Mouse (Mus musculus): Measurements from ENCODE around the gene Fxr1. TPM values are rescaled to one million over a fixed set of nuclear protein-coding genes. Genes with fewer than 3 reads are reported as not detected.
A peak's percentile ranks its signal among the peaks of the same experiment; 100 is the strongest.
"Not testable (repeated sequence)": the region's sequence is repeated elsewhere in the genome, so short reads cannot be mapped to it uniquely, and the experiment has no call there.

Fxr1 gene
- 100 to 1,000 TPM; 113 to 139 TPM for total RNA-seq (2021)
- long read RNA-seq, experiment 1, transcript Fxr1-208 (16 exons, 3,014 nt), result major isoform, 11 of 30 reads
- long read RNA-seq, experiment 1, partial matches to known transcripts, result 9 of 30 reads
- long read RNA-seq, experiment 1, other reads (novel, unspliced or antisense), result 7 of 30 reads
- long read RNA-seq, experiment 2, partial matches to known transcripts, result 0 of 8 reads
- long read RNA-seq, experiment 2, other reads (novel, unspliced or antisense), result 5 of 8 reads

DNA sequence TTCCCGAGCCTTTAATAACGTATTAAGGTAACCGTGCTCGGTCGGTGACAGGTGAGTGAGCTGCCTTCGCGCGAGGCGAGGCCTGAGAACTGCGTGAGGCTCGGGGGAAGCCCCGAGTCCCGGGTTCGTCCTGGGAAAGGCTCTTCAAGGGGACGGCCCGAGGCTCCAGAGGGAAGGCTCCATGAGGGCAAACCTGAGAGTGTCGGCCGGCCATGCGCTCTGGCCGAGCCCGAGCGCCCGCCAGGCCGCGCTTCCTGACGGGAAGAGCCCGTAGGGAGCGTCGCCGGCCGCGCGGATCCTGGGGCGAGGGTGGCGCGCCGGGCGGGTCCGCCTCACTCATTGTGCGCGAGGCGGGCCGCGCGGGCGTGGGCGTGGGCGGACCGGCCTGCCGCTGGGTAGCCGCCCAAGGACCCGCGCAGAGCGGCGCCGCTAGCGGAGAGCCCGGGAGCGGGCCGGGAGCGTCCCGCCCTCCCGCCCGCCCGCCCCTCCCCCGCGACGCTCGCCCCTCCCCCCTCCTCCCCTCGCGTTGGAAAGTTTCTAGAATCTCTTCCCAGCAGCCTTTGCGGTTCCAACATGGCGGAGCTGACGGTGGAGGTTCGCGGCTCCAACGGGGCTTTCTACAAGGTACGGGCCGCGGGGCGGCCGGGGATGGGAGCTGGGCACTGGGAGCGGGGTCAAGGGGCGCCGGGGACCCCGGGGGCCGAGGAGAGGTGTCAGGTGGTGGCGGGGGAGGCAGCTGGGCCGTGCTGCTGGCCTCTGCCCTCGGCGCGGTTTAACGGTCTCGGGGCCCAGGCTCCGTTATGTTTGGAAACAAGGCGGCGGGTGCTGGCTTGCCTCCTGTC lies at the start of gene Fxr1:
Gene Fxr1, plus strand, starts transcription at position 404 of the 842 bp plus-strand sequence.
- DNase-seq, result peak; percentile 93 to 96

DNA sequence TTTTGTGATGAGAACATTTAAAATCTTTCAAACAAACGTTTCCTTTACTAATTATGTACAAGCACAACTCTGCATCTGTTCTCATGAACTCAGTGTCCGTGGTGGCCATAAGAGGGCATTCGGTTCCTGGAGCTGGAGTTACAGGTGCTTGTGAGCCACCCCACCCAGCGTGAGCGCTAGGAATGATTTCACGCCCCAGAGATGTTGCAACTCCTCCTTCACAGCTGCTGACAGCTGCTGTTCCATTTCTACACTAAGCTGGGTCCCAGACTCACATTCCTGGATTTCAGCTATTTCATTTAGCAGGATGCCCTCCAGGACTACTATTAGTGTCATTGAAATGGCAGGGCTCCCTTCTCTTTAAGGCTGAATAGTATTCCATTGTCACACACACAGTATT lies 40.3 kb upstream of the Fxr1 start:
- DNase-seq, result no peak

DNA sequence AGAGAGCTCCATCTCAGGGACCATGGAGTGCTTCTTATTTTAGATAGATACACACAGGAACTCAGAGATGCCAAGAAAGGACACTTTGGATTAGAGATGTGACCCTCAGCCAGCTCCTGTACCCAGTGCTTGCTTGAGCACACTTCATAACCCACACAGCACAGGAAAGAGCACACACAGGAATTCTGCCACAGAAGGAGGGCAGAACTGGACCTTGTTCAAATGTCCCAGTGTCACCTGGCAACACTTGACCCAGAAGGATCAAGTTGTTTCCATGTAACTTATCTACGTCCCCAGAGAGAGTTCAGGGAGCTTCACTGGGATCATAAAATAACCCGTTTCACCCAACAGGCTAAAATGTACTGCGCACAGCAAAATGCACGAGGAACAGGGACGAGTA lies 37.0 kb upstream of the Fxr1 start:
- no peak for DNase-seq

DNA sequence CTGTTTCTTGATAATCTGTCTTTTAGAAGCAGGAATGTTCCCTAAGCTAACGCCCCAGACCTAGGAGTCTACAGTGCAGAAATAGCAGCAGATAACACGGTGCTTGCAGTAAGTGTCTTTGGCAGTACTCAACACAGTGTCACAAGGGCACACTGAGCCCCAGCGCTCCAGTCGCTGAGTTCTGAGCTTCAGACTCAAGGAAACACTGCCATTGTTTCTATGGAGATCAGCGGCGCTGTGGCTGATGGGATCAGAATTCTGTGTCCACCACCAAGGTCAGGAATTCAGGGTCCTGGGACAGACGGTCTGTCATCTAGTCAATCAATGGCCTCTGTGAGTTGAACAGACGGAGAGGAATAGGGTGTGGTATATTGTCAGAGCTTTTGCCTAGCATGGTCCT lies 30.4 kb upstream of the Fxr1 start:
- peak; percentile 12 to 14 for DNase-seq

DNA sequence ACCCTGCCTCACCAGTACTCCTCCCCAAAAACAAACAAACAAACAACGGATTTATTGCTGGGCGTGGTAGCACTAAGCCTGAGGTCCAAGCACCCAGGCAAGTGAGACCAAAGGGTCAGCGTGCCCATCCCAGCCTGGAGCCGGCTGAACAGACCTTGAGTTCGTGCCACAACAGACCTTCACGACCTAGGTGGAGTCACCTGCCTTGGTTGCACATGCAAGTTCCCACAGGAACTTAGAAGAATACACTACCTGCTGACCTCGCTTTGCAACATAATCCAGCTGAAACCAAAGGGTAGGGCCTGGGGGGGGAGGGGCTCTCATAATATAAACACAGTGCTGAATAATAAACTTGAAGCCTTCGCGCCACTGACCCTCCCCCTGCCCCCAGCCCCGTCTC lies 29.3 kb upstream of the Fxr1 start:
- no peak for DNase-seq

DNA sequence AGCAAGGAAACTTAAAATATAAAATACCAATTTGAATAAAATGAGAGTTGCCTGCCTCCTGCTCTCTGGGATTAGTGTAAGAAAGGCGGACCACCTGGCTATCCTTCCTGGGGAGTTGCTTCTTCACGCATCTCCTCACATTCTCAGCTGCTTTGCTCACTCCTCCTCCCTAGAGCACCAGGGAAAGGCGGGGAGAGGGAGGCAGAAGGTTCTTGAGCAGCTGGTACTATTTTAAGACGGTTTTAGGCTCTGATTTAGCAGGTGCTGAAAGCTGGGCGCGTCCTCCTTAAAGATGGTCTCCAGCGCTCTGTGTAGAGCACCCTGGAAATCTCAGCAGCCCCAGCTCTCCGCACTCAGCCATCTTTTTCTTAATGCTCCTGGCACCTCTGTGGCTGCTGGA lies 28.8 kb upstream of the Fxr1 start:
- DNase-seq, result no peak

DNA sequence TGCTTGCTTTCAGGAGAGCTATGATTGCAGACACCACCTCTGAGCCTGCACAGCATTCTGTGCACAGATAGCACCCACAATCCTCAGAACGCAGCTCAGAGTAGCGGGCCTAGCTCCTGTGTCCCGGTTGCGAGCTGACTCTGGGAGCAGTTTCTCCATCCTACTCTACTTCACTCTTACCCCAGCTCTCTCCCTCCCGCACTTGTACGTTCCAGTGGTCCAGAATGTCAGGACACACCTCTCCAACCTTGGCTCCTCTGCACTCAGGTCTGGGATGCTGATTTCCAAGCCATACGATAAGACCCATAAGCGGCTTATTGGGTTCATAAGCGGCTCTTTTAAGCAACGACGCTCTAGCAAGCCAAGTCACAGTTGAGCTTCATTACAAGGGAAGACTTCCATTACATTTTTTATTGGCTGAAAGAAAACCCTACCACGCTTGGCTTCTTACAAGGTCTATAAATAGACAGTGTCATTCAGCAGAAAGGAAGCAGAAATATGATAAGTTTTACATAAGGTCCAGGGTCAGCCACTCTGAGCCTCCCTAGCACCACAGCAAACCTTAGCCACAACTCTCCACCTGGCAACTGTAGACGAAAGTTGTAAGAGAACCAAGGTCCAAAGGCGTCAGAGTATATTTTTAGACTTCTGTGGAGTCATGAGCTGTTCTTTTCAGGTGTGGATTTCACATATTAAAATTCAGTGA lies 26.2 kb upstream of the Fxr1 start:
- no peak for DNase-seq

DNA sequence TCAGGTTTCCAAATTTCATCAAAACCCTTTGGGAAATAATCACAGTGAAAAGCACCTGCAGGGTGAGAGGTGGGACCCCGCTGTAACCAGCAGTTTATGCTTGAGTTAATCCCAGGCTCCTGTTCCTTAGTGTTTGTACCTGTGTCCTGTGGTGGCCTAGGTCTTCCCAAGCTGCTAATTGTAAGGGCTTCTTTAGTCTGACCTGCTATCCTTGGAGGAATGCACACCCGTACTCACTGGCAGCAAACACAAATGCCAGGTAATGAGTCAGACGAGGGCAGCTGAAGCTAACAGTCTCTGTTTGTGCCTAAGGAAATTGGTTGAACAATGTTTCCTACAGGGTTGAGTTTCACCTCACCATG lies 25.6 kb upstream of the Fxr1 start:
- DNase-seq, result no peak

DNA sequence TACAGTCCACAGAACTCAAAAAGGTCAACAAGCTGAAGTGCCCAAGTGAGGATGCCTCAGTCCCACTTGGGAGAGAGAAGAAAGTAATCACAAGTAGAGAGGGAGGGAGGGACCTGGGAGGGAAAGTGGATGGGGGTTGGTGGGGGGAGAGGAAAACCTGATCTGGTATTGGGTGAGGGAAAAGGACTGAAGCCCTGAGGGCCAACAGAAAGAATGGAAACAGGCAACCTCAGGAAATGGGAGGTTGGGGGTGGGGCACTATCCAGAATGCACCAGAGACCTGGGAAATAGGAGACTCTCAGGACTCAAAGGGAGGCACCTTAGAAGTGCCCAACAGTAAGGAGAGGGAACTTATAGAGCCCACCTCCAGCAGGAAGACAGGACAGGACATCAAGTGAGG lies 18.1 kb upstream of the Fxr1 start:
- not testable (repeated sequence) for DNase-seq

DNA sequence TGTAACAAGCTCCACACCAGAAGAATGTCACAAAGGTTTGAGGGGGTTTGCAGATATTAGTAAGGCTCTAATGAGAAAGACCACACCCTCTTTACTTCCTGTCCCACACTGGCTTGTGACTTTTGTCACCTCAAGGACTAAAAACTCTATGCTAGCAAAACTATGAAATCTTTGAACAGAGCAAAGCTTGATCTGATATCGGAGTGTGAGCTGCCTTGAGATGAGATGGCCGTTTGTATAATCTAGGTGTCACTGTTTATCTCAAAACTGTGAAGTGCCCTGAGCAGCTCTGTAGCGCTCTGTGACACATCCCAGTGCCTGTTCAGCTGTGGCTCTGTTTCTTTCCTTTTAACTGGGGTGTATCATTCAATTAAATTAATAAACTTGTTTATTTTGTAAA lies 15.9 kb upstream of the Fxr1 start:
- DNase-seq, result no peak

DNA sequence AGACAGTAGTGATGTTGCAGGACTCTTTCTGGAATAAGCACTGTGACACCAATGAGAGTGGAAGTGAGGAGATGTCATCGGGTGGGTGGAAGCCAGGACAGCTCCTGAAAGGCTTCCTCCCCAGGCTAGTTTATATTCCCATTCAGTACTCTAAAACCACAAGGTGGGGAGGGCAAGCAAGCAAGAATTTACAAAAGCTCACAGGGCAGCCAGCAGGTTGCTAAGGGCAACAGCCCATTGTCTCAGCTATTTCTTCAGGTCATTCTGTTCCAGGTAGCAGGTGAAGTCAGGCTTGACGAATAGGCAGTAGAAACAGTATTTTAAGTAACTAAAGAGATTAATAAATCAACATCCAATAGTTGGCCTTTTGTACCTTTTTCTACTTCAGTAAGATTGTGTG lies 13.4 kb upstream of the Fxr1 start:
- no peak for DNase-seq

DNA sequence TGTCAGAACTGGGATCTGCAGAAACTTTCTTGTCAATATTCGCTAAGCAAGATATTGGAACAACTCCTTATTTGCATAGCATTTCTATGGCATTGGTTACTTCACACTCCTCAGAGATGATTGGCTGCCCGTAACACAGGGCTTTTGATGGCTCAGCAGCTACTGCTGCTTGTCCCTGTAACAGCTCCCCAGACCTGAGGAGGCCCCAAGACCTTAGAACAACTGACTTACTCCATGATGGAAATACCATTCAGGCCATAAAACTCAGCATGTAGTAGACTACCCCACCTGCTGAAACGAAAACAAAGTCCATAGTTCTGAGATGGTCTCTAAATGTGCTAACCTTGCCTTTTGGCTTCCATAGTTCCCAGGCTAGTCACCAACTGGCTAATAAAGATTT lies 12.9 kb upstream of the Fxr1 start:
- DNase-seq, result no peak

DNA sequence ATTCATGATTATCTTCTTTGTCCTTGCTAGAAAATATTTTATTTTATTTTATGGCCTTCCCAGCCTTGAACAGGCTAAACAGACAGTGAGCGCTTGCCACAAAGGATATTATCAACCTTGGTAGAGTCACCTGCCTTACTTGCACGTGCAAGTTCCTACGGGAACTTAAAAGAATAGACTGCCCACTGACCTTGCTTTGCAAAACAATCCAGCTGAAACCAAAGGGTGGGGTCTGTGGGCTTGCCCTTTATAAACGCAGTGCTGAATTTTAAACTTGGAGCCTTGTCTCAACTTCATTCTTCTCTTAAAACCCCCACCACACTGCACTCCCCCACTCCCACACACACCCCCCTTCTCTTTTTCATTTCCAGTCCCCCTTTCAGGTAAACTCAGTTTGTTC lies 12.1 kb upstream of the Fxr1 start:
- DNase-seq, result no peak

DNA sequence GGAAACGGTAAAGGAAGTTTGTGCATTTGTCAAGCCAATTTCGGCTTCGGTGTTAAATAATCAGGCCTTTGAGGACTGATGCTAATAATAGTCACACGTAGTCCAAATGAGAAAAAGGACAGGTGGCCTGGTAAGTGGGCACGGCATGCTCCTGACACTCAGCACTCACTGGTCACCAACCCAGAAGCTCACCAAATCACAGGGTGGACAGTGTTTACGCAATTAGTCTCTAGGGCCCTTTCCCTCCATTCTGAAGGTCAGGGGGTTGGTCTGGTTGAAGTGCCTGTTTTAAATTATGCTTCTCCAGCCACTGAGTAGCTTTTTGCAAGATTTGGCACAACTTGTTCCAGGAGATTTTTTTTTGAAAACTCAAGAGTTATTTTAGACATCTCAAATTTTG lies 11.6 kb upstream of the Fxr1 start:
- DNase-seq, result peak; percentile 52 to 67

DNA sequence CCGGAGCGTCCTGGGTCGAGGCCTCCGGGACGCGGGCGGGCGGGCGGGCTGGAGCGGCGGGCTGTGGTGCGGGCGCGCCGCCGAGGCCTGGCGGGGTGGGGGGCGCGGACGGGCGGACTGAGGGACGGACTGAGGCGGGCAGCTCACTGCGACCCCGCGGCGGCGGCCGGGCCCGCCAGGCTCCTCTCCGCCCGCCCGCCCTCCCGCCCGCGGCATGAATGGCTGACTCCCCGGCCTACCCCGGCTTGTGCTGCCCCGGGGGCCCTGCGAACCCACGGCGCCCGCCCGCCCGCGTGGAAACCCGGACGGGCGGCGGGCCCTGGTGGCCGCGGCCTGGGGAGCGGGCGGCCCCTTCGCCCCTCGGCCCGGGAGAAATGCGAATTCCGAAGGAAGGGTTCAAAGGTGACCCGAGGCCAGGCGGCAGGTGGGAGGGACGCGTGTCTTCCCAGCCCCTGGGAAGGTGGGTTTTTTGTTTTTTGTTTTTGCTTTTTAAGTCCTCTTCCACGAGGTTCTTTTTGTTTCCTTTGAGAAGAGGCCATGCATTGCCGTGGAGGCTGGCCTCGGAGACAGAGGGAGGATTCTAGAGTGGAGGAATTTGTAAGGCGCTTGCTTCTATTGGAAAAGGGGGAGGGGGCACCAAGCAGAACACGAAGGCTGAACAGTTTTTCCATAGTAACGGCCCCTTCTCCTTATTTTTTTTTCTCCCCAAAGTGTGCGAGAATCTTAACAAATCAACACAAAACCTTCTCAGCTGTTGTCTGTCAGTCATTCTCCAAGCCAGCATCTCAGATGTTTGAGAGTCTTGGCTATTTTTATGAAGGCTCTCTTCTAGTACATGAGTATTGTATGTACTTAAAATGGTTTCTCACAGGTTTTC lies 877 bp downstream of the Fxr1 start:
- peak; percentile 17 to 34 for DNase-seq

DNA sequence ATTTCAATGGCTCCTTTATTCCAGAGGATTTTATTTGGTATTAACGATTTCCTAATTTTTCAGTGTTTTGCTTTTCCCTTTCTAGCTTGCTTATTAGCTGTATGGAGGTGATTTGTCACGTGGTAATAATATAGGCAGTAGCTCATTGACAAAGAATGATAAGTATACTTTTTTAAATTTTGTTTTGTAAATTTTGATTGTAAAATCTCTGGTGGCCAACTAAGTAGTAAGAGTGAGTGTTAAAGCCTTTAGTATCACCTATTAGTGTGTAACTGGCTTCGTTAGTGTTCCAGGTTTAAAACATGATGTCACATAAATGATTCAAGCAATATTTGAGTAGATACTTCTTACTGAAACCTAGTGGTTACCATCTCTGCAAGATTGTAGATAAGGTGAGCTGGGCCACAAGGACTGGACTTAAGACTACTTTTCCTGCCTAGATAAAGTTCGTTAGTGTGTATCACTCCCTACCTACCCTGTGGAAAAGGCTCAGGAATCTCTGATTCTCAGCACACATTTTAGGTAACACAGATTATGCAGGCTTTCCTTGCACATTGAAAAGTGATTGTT lies 1.6 kb downstream of the Fxr1 start:
- DNase-seq, result no peak

DNA sequence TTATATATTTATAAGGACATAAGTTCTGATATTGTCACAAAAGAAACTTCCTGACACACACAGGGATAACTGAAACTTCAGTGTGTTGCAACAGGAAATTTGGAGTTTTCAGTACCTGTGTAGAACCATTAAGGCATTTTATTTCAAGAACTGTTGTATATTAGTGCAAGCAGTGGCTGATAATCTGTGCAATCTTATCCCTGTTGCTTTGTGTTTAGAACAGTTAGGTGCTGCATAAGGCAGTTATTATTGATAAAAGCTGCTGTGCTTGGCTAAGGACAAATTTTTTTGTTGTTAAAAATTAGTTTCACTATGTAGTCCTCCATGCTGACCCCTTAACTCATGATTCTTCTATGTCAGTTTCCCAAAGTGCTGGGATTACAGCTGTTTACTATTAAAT lies 9.2 kb downstream of the Fxr1 start:
- no peak for DNase-seq

DNA sequence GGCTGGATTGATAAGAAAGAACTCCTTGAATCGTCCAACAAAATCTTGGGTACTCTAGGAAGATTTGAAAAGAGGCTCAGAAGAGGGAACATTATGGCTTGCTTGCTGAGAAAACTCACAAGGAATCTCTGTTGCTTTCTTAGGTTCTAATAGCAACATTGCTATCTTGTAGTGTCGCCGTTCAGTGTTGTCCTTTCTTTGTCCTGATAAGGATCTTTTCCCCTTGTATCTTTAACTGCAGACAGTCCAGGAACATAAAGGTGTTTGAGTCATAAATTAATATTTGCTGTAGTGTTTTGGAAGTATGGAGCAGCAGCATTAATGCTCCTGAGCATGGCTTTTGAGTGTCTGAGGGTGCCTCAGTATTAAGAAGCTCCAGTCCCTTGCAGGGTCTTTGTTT lies 10.9 kb downstream of the Fxr1 start:
- DNase-seq, result no peak

DNA sequence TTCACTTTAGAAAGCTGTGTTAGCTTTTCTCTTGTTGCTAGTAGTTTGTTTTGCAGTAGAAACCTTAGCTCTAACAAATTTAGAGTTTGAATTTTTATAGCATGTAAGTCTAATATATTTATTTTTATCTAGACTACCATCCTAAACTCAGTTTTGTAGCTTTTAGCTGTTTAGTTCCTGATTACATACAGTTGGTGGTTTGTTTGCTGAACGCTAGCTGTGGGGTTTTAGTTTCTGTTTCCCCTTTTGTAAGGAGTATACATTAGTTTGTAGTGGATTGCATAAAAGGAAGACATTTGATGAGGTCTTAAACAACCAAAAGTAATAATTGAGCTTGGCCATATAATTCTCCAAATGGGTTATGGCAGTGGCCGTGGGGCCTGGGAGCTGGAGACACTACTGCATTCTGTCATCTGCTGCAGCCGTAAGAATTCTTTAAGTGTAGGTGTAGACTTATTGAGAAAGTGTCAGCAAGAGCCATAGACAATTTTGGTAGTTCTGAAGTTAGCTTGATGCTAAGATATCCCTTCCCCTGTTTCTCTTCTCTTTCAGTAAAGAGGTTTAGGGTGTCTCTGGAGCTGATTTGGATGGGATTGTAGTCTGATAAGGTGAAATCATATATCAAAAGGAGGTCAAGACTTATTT lies 14.1 kb downstream of the Fxr1 start:
- DNase-seq, result no peak

DNA sequence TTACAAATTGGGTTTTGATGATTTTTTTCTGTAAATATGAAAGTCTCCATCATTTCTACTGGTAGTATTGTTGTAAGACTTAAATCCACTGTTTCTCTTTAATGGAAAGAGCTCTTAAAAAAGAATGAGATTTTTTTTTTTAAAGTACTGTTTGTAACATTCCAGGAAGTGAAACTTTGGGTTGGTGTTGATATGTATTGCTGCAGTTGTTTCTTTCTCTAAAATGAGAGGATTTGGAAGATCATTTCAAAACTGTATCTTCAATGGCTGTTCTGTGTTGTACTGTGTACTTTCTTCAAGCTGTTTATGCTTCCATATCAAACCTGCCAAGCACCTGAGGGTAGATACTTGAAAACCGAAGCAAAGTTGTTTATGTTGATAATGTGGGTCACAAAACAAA lies 15.1 kb downstream of the Fxr1 start:
- no peak for DNase-seq

DNA sequence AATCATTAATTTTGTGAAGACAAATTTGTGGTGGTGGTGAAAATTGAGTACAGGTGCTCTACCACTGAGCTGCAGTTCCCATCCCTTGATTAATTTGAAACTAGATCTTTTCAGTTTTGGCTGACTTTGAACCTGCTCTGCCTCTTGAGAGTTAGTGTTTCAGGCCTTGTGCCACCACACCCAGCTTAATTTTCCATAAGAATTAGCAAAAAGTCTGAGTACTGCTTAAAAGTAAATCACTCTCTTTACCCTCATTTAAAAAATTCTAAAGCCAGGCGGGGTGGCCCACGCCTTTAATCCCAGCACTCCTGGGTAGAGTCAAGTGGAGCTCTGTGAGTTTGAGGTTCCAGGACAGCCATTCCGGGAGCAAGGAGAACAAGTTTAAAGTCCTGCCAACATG lies 16.0 kb downstream of the Fxr1 start:
- DNase-seq, result no peak

DNA sequence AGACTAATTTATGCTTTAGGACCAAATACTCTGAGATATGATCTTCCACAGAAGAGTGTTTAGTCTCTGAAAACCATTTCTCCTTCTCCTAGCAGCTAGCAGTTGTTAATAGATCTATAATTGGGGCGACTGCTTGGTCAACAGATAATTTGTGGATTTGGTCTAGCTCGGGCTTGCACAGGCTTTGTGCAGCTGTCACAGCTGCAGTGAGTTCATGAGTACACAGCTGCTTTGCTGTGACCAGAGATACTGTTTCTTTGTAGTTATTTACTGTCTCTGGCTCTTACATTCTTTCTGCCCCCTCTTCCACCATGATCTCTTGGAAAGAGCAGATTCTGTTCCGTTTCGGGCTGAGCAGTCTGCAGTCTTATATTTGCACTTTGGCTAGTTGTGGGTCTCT lies 22.2 kb downstream of the Fxr1 start:
- no peak for DNase-seq
